Mouse (Mus musculus) right cerebral cortex, postnatal 4 days (tissue): ENCODE data around the gene Espnl.

ENCODE experiments used
- DNase-seq: peaks from one replicate; pipeline ENCODE4 v3.0.0-alpha.2; 2022

Gene Espnl

GRCm38 (mm10) chr1:91324646-91325045 lies 2.8 kb downstream of the Espnl start:
- DNase-seq = no peak

GRCm38 (mm10) chr1:91325488-91326042 lies 3.7 kb downstream of the Espnl start:
- no peak for DNase-seq

- DNase-seq = no peak
These were observed 10.2 kb downstream of the Espnl start for GRCm38 (mm10) chr1:91332102-91332501.

GRCm38 (mm10) chr1:91333582-91333981 lies 11.7 kb downstream of the Espnl start:
- DNase-seq = no peak

GRCm38 (mm10) chr1:91337355-91337754 lies 15.5 kb downstream of the Espnl start:
- DNase-seq = no peak

GRCm38 (mm10) chr1:91344001-91344400 lies 22.1 kb downstream of the Espnl start:
- DNase-seq = peak; percentile 50

- no peak for DNase-seq
These were observed 23.2 kb downstream of the Espnl start for GRCm38 (mm10) chr1:91344921-91345685.

GRCm38 (mm10) chr1:91346892-91347291 lies 25.0 kb downstream of the Espnl start:
- DNase-seq = peak; percentile 35

GRCm38 (mm10) chr1:91350841-91351240 lies 29.0 kb downstream of the Espnl start, which contains the start of gene Klhl30:
Gene Klhl30 (plus strand): TSS chr1:91351016.
- no peak for DNase-seq

GRCm38 (mm10) chr1:91351249-91351648 lies 29.4 kb downstream of the Espnl start:
- no peak for DNase-seq

GRCm38 (mm10) chr1:91352277-91352676 lies 30.4 kb downstream of the Espnl start:
- no peak for DNase-seq

GRCm38 (mm10) chr1:91356105-91356504 lies 34.2 kb downstream of the Espnl start:
- DNase-seq = no peak

GRCm38 (mm10) chr1:91362113-91362512 lies 40.2 kb downstream of the Espnl start:
- DNase-seq = no peak

- no peak for DNase-seq
These were observed 43.2 kb downstream of the Espnl start for GRCm38 (mm10) chr1:91364822-91365644.

- no peak for DNase-seq
These were observed 43.9 kb downstream of the Espnl start for GRCm38 (mm10) chr1:91365816-91366214.

- DNase-seq = peak; percentile 55
These were observed 44.6 kb downstream of the Espnl start, which contains the start of gene Erfe for GRCm38 (mm10) chr1:91366215-91367108. Gene Erfe (plus strand): TSS chr1:91366430.

GRCm38 (mm10) chr1:91367295-91367694 lies 45.4 kb downstream of the Espnl start:
- no peak for DNase-seq

- no peak for DNase-seq
These were observed 47.5 kb downstream of the Espnl start for GRCm38 (mm10) chr1:91369408-91369807.

GRCm38 (mm10) chr1:91370055-91370454 lies 48.2 kb downstream of the Espnl start:
- no peak for DNase-seq

- no peak for DNase-seq
These were observed 51.5 kb downstream of the Espnl start for GRCm38 (mm10) chr1:91373414-91373835.

GRCm38 (mm10) chr1:91380453-91381090 lies 58.7 kb downstream of the Espnl start:
- peak; percentile 90 for DNase-seq

GRCm38 (mm10) chr1:91381091-91381471 lies 59.2 kb downstream of the Espnl start:
- DNase-seq = no peak
